Mouse (Mus musculus): ENCODE results near the gene Plcb4.

GRCm38 (mm10) chr2:135618551-135618950 lies 40.3 kb upstream of the Plcb4 start:
- TF ChIP-seq CTCF (IDR thresholded peaks at IDR 0.05; ENCODE audit: low read depth) = no peak
- no peak for TF ChIP-seq EP300 (optimal IDR thresholded peaks at IDR 0.05)
